Mouse (Mus musculus) midbrain, embryonic 16.5 days (tissue): ENCODE measurements around the gene Chd2. TPM values are rescaled to one million over a fixed set of nuclear protein-coding genes. Genes with fewer than 3 reads are reported as not detected.

ENCODE experiments used
- ATAC-seq: fragments of 200-750 bp; cut with Nextera tagmentation; 2 replicates; pipeline ENCODE4 v1.8.0; 2017; ENCODE audit warnings: moderate TSS enrichment
- H3K27ac ChIP-seq: fragments of 300-500 bp; sonication (generic); 2 replicates; pipeline ENCODE4 v1.5.1; 2014; ENCODE audit warnings: mild to moderate bottlenecking, low read length, mixed read lengths
- H3K27me3 ChIP-seq: fragments of 300-500 bp; sonication (generic); 2 replicates; pipeline ENCODE4 v1.6.1; 2014; ENCODE audit warnings: low read depth, low read length, mixed read lengths; ENCODE audit not compliant: control insufficient read depth, insufficient read depth
- H3K36me3 ChIP-seq: fragments of 300-500 bp; sonication (generic); 2 replicates; pipeline ENCODE4 v1.6.1; 2014; ENCODE audit warnings: mild to moderate bottlenecking, low read length, moderate library complexity, mixed read lengths; ENCODE audit not compliant: control insufficient read depth, insufficient read depth
- H3K4me1 ChIP-seq: fragments of 300-500 bp; sonication (generic); 2 replicates; pipeline ENCODE4 v1.6.1; 2014; ENCODE audit warnings: mild to moderate bottlenecking, low read length, mixed read lengths; ENCODE audit not compliant: control insufficient read depth, insufficient read depth
- H3K4me2 ChIP-seq: fragments of 300-500 bp; sonication (generic); 2 replicates; pipeline ENCODE4 v1.6.1; 2014; ENCODE audit warnings: mild to moderate bottlenecking, low read length, mixed read lengths
- H3K4me3 ChIP-seq: fragments of 300-500 bp; sonication (generic); 2 replicates; pipeline ENCODE4 v1.5.1; 2014; ENCODE audit warnings: low read depth, mild to moderate bottlenecking, low read length, moderate library complexity, mixed read lengths
- H3K9ac ChIP-seq: fragments of 300-500 bp; sonication (generic); 2 replicates; pipeline ENCODE4 v1.6.1; 2014; ENCODE audit warnings: low read depth, low read length, mixed read lengths
- H3K9me3 ChIP-seq: fragments of 300-500 bp; sonication (generic); replicated peaks from 2 replicates; pipeline ENCODE4 v1.6.1; 2014; ENCODE audit warnings: mild to moderate bottlenecking, low read length, mixed read lengths; ENCODE audit not compliant: control insufficient read depth, poor library complexity, severe bottlenecking
- WGBS: fragments of 180-500 bp; shearing (Covaris S2); extraction: QIAGEN DNeasy Blood & Tissue Kit; methylation state at CpG from one replicate; pipeline ENCODE4 v1.1.7; 2014; 5-methylcytosine and 5-hydroxymethylcytosine counted together
- polyA plus RNA-seq: library from polyadenylated mRNA; unstranded; fragments of >200 nt; fragmentation: Nextera tagmentation; extraction: Ambion mirVana; gene quantifications from 2 replicates; pipeline ENCODE4 v1.2.1, GENCODE M21; 2015

The Chd2 gene
- polyA plus RNA-seq, 1 experiment from 2014 or later = 44.8 TPM

DNA sequence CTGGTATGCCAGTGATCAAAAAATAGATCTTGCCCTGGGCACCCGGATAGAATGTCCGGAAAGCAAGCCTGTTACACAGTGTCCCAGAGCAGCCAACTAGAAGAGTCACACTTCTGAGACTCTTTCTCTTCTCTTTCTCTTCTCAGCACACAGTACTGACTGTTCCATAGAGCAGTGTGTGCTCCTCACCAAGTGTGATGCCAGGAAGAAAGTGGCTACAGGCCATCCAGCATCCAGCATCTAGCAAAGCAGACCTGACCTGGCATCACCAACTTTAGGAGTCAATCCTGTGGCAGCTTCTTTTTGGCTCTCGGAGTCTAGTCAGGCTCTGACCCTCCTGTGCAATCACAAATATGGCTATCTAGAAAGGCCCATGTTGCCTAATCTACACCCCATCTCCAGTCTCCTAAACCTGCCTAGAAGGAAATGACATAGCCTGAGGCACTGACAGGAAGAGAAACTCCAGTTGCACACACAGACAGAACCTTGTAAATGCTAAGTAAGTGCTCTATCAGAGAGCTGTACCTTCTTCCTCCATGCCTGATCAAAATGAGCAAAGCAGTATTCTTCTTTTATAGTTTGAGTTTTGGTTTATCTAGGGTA, 27.3 kb upstream of the Chd2 start:
- whole genome bisulfite sequencing = 90% methylated on average over 3 of the region's 3 CpGs
- no peak overlapping the region for H3K4me2 ChIP-seq
- no peaks in the 10 kb centered on the region for H3K27me3 ChIP-seq
- no peaks in the 10 kb centered on the region for H3K36me3 ChIP-seq
- H3K4me1 ChIP-seq = no peaks in the 10 kb centered on the region
- no peaks in the 10 kb centered on the region for H3K9me3 ChIP-seq
- no peak for ATAC-seq
- H3K4me3 ChIP-seq = no peak overlapping the region
- no peak overlapping the region for H3K27ac ChIP-seq
- no peak overlapping the region for H3K9ac ChIP-seq

DNA sequence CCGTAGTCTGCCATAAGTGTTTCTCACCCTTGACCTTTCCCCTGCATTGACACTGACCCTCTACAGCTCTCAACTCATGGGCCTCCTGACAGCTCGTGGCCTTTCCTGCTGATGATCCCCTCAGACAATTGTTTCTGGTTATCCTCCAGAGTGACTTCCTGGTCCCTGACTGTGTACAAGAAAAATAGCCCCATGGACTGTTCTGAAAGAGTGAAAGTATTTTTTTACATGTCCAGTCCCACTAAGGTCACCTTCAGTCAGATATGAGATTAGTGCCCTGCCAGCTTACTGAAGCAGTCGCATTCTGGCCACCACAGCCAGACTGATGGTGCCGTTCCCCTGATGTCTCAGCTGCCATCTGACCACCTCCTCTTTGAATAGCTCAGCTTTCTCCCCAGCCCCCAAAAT, 26.1 kb upstream of the Chd2 start:
- H3K4me3 ChIP-seq = no peak overlapping the region
- no peaks in the 10 kb centered on the region for H3K27me3 ChIP-seq
- no peak overlapping the region for H3K4me2 ChIP-seq
- 50% methylated on average over 4 of the region's 4 CpGs for WGBS
- H3K4me1 ChIP-seq = no peaks in the 10 kb centered on the region
- no peak overlapping the region for H3K27ac ChIP-seq
- no peaks in the 10 kb centered on the region for H3K9me3 ChIP-seq
- no peak overlapping the region for H3K9ac ChIP-seq
- no peaks in the 10 kb centered on the region for H3K36me3 ChIP-seq
- no peak for ATAC-seq

DNA sequence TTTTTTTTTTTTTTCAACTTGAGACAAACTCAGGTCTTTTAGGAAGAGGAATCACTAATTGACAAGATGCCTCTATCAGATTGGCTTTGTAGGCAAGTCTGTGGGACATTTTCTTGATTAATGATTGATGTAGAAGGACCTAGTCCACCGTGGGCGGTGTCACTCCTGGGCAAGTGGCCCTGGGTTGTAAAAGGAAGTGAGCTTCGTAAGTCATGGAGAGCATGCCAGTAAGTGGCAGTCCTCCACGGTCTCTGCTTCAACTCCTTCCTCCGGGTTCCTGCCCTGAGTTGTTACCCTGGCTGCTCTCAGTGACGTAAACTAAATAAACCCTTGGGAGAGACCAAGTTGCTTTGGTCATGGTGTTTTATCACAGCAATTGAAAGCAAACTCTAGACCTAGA, 22.5 kb upstream of the Chd2 start:
- H3K27ac ChIP-seq = no peak overlapping the region

DNA sequence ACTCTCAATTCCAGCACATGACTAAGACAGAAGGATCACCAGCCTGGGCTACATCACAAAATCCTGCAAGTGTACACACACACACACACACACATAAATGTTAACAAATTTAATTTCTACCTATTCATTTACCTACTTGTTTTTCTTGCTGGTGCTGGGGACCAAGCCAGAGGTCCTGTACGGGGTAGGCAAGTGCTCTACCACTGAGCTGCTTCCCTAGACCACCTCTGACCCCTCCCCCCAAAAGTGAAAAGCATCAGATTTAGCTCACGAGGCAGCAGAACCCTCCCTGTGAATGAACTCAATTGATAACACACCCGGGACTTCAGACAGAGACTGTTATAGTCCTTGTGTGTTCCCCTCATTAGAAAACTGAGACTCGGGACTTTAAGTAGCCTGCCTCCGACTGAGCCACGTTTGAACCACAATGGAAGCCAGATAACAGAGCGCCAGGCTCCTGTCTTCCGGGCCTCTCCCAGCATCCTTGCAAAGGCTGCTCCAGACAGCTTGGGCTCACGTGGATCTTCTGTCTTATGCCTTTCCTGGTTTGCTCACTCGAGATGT, 19.9 kb upstream of the Chd2 start:
- Histone ChIP-seq H3K27ac (no peak overlapping the region), H3K36me3 (no peaks in the 10 kb centered on the region), H3K4me1 (peaks cover 5% of the 10 kb centered on the region; the same call in 1 of the 2 replicates), H3K4me3 (no peak overlapping the region), H3K9me3 (no peaks in the 10 kb centered on the region), H3K4me2 (no peak overlapping the region), H3K9ac (no peak overlapping the region), H3K27me3 (no peaks in the 10 kb centered on the region)
- no peak for ATAC-seq
- WGBS = 13% methylated on average over 10 of the region's 10 CpGs

More for the DNA sequence above, 22.5 kb upstream of the Chd2 start:
- Histone ChIP-seq H3K27me3 (no peaks in the 10 kb centered on the region), H3K9ac (no peak overlapping the region), H3K4me3 (no peak overlapping the region), H3K4me1 (peaks cover 4% of the 10 kb centered on the region; the same call in 1 of the 2 replicates), H3K4me2 (no peak overlapping the region), H3K36me3 (no peaks in the 10 kb centered on the region), H3K9me3 (no peaks in the 10 kb centered on the region)
- ATAC-seq = no peak
- 93% methylated on average over 6 of the region's 6 CpGs for WGBS

DNA sequence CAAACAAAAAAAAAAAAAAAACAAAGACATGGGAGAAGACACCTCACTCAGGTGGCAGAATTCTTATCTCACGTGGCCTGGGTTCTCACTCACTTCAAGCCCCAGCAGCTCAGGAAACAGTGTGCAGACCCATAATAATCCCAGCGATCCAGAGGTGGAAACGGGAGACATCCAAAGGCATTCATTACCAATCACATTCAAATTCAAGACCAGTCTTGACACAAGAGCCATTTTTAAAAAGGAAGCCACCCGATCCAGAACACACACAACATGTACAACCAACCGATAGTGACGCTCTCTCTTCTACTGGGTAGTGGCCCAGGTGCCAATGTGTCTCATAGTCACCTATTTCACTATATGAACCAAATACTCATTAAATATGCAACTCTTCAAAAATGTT, 19.2 kb upstream of the Chd2 start:
- Histone ChIP-seq H3K4me3 (no peak overlapping the region), H3K27me3 (no peaks in the 10 kb centered on the region), H3K4me1 (peaks cover 5% of the 10 kb centered on the region; the same call in 1 of the 2 replicates), H3K27ac (no peak overlapping the region), H3K9ac (no peak overlapping the region), H3K4me2 (no peak overlapping the region), H3K36me3 (no peaks in the 10 kb centered on the region), H3K9me3 (no peaks in the 10 kb centered on the region)
- no peak for ATAC-seq
- WGBS = 96% methylated on average over 6 of the region's 6 CpGs

DNA sequence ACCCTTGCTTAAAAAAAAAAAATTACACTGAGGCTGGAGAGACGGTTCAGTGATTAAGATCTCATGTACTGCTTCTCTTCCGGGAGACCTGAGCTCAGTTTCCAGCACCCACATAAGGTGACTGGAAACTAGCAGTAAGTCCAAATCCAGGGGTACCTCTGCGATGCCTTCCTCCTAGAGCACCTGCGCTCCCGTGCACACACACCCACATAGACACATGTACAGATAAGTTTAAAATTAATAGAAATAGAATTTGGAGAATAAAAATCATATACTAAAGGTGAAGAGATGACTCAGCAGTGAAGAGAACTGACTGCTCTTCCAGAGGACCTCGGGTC, 18.2 kb upstream of the Chd2 start:
- no peak overlapping the region for H3K27ac ChIP-seq
- H3K4me2 ChIP-seq = 0 out of 2 replicates have a peak overlapping the region, but pooled peaks have one; percentile 61
- H3K9me3 ChIP-seq = no peaks in the 10 kb centered on the region
- no peak overlapping the region for H3K4me3 ChIP-seq
- H3K4me1 ChIP-seq = peaks cover 5% of the 10 kb centered on the region; the same call in 1 of the 2 replicates
- no peak overlapping the region for H3K9ac ChIP-seq
- WGBS = 92% methylated on average over 6 of the region's 6 CpGs
- ATAC-seq = no peak
- H3K27me3 ChIP-seq = no peaks in the 10 kb centered on the region
- H3K36me3 ChIP-seq = no peaks in the 10 kb centered on the region

GRCm38 (mm10) chr7:73559170-73559852, 17.7 kb upstream of the Chd2 start:
- H3K4me3 ChIP-seq = peak overlapping the region; percentile 92
- ATAC-seq = no peak
- peak overlapping the region; percentile 61 for H3K4me2 ChIP-seq
- H3K36me3 ChIP-seq = no peaks in the 10 kb centered on the region
- no peaks in the 10 kb centered on the region for H3K9me3 ChIP-seq
- H3K27ac ChIP-seq = peak overlapping the region; percentile 100
- H3K27me3 ChIP-seq = no peaks in the 10 kb centered on the region
- WGBS = 36% methylated on average over 8 of the region's 8 CpGs
- H3K4me1 ChIP-seq = peaks cover 5% of the 10 kb centered on the region; the same call in 1 of the 2 replicates
- peak overlapping the region; percentile 60 for H3K9ac ChIP-seq

DNA sequence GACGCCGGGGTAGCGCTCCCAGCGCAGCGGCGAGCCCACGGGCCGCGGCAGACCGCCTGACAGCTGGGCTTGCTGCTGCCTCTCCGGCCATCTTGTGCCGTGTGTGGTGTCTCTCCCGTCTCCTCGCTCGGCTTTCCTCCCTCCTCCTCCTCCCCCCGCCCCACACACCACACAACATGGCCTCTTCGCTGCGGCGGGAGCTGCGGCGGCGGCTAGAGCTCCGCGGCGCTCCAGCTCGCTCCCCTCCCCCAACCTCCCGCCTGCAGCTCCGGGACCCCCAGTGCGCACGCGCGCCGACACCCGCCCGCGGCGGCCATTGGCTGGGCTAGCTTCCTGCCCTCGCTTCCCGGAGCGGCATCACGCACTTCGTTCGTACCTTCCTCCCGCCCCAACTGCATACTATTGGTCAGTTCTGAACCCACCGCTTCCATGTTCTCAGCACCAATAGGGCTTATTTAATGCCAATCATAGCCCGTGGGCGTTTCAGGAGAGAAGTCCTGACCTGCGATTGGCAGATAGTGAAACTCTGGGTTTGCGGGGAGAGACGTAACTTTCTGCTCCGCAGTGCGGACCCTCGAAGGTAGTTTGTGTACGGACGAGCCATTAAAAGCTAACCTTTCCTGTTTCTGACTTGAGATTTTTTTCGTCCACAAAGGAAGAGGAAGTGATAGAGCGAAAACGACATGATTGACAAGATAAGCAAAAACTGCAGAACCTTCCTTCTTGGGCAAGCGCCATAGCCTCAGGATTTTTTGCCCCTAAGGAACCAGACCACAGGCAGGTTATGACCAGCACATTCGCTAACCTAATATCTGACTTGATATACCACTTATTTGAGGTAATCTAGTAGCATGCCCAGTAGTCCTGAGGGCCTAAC, 16.9 kb upstream of the Chd2 start:
- WGBS = under 1% methylated on average over 51 of the region's 60 CpGs
- Histone ChIP-seq H3K9ac (peak overlapping the region; percentile 100), H3K27me3 (no peaks in the 10 kb centered on the region), H3K4me1 (peaks cover 5% of the 10 kb centered on the region; the same call in 1 of the 2 replicates), H3K4me3 (peak overlapping the region; percentile 92), H3K9me3 (no peaks in the 10 kb centered on the region), H3K4me2 (peak overlapping the region; percentile 61), H3K27ac (peak overlapping the region; percentile 100), H3K36me3 (no peaks in the 10 kb centered on the region)
- peak; percentile 100 for ATAC-seq
